Mouse (Mus musculus): ENCODE results near the gene Slc25a16. TPM values are rescaled to one million over a fixed set of nuclear protein-coding genes. Genes with fewer than 3 reads are reported as not detected.

Gene Slc25a16
- polyA plus RNA-seq, 1 experiment from 2014 or later: 9.6 TPM

GRCm38 (mm10) chr10:62885969-62886798 is 34.2 kb upstream of the Slc25a16 start:
- no peaks in the 10 kb centered on the region for H3K9me3 ChIP-seq (ENCODE audit: control insufficient read depth, low read length)
- peak overlapping the region; percentile 68 for H3K9ac ChIP-seq (ENCODE audit: low read length)
- H3K27me3 ChIP-seq (ENCODE audit: control insufficient read depth, insufficient read depth, low read length): peaks cover 2% of the 10 kb centered on the region; the same call in 1 of the 2 replicates
- under 1% methylated on average over 38 of the region's 38 CpGs for WGBS
- DNase-seq (ENCODE audit: low spot score, missing footprints) (peak; percentile 94), ATAC-seq (ENCODE audit: low FRiP score) (peak; percentile 15)
- peak overlapping the region; percentile 74 for H3K4me2 ChIP-seq
- no peaks in the 10 kb centered on the region for H3K36me3 ChIP-seq (ENCODE audit: control insufficient read depth, insufficient read depth, low read length)
- peak overlapping the region; percentile 60 for H3K4me3 ChIP-seq (ENCODE audit: low read depth, low read length)
- no peak overlapping the region for H3K27ac ChIP-seq (ENCODE audit: low read depth, low read length)
- peaks cover 5% of the 10 kb centered on the region; the same call in 1 of the 2 replicates for H3K4me1 ChIP-seq (ENCODE audit: control insufficient read depth, insufficient read depth, low read length)

- H3K4me2 ChIP-seq: peak overlapping the region; percentile 74
- peaks cover 2% of the 10 kb centered on the region; the same call in 1 of the 2 replicates for H3K27me3 ChIP-seq (ENCODE audit: control insufficient read depth, insufficient read depth, low read length)
- H3K36me3 ChIP-seq (ENCODE audit: control insufficient read depth, insufficient read depth, low read length): no peaks in the 10 kb centered on the region
- under 1% methylated on average over 55 of the region's 56 CpGs for WGBS
- H3K9ac ChIP-seq (ENCODE audit: low read length): peak overlapping the region; percentile 68
- peaks cover 5% of the 10 kb centered on the region; the same call in 1 of the 2 replicates for H3K4me1 ChIP-seq (ENCODE audit: control insufficient read depth, insufficient read depth, low read length)
- H3K4me3 ChIP-seq (ENCODE audit: low read depth, low read length): peak overlapping the region; percentile 60
- H3K27ac ChIP-seq (ENCODE audit: low read depth, low read length): no peak overlapping the region
- DNase-seq (ENCODE audit: low spot score, missing footprints) (peak; percentile 100), ATAC-seq (ENCODE audit: low FRiP score) (peak; percentile 84)
- no peaks in the 10 kb centered on the region for H3K9me3 ChIP-seq (ENCODE audit: control insufficient read depth, low read length)
Observed at GRCm38 (mm10) chr10:62886799-62887591, 33.4 kb upstream of the Slc25a16 start.

- Histone ChIP-seq H3K9ac (ENCODE audit: low read length) (no peak overlapping the region), H3K4me1 (ENCODE audit: control insufficient read depth, insufficient read depth, low read length) (no peaks in the 10 kb centered on the region), H3K27me3 (ENCODE audit: control insufficient read depth, insufficient read depth, low read length) (no peaks in the 10 kb centered on the region), H3K27ac (ENCODE audit: low read depth, low read length) (no peak overlapping the region), H3K36me3 (ENCODE audit: control insufficient read depth, insufficient read depth, low read length) (no peaks in the 10 kb centered on the region), H3K4me3 (ENCODE audit: low read depth, low read length) (no peak overlapping the region), H3K4me2 (no peak overlapping the region), H3K9me3 (ENCODE audit: control insufficient read depth, low read length) (no peaks in the 10 kb centered on the region)
- ATAC-seq (ENCODE audit: low FRiP score) (no peak), DNase-seq (ENCODE audit: low spot score, missing footprints) (no peak)
- WGBS: 89% methylated on average over 3 of the region's 3 CpGs
Observed at GRCm38 (mm10) chr10:62891025-62891424, 29.4 kb upstream of the Slc25a16 start.

- Histone ChIP-seq H3K27me3 (ENCODE audit: control insufficient read depth, insufficient read depth, low read length) (no peaks in the 10 kb centered on the region), H3K27ac (ENCODE audit: low read depth, low read length) (no peak overlapping the region), H3K9me3 (ENCODE audit: control insufficient read depth, low read length) (no peaks in the 10 kb centered on the region), H3K4me3 (ENCODE audit: low read depth, low read length) (no peak overlapping the region), H3K4me2 (no peak overlapping the region), H3K9ac (ENCODE audit: low read length) (no peak overlapping the region), H3K4me1 (ENCODE audit: control insufficient read depth, insufficient read depth, low read length) (no peaks in the 10 kb centered on the region), H3K36me3 (ENCODE audit: control insufficient read depth, insufficient read depth, low read length) (no peaks in the 10 kb centered on the region)
- 24% methylated on average over 4 of the region's 4 CpGs for WGBS
- no peak for DNase-seq (ENCODE audit: low spot score, missing footprints)
- ATAC-seq (ENCODE audit: low FRiP score): no peak
Observed at GRCm38 (mm10) chr10:62892549-62893232, 27.7 kb upstream of the Slc25a16 start.

- H3K27ac ChIP-seq (ENCODE audit: low read depth, low read length): no peak overlapping the region
- no peaks in the 10 kb centered on the region for H3K27me3 ChIP-seq (ENCODE audit: control insufficient read depth, insufficient read depth, low read length)
- no peaks in the 10 kb centered on the region for H3K9me3 ChIP-seq (ENCODE audit: control insufficient read depth, low read length)
- no peak overlapping the region for H3K9ac ChIP-seq (ENCODE audit: low read length)
- no peak overlapping the region for H3K4me2 ChIP-seq
- no peak for ATAC-seq (ENCODE audit: low FRiP score)
- H3K4me1 ChIP-seq (ENCODE audit: control insufficient read depth, insufficient read depth, low read length): no peaks in the 10 kb centered on the region
- no peaks in the 10 kb centered on the region for H3K36me3 ChIP-seq (ENCODE audit: control insufficient read depth, insufficient read depth, low read length)
- 71% methylated on average over 6 of the region's 6 CpGs for WGBS
- H3K4me3 ChIP-seq (ENCODE audit: low read depth, low read length): no peak overlapping the region
- DNase-seq (ENCODE audit: low spot score, missing footprints): no peak
Observed at GRCm38 (mm10) chr10:62893356-62893884, 27.0 kb upstream of the Slc25a16 start.

GRCm38 (mm10) chr10:62894447-62894846 is 26.0 kb upstream of the Slc25a16 start:
- no peaks in the 10 kb centered on the region for H3K27me3 ChIP-seq (ENCODE audit: control insufficient read depth, insufficient read depth, low read length)

GRCm38 (mm10) chr10:62895386-62895785 is 25.0 kb upstream of the Slc25a16 start:
- Histone ChIP-seq H3K4me2 (no peak overlapping the region), H3K27ac (ENCODE audit: low read depth, low read length) (no peak overlapping the region), H3K36me3 (ENCODE audit: control insufficient read depth, insufficient read depth, low read length) (no peaks in the 10 kb centered on the region), H3K4me1 (ENCODE audit: control insufficient read depth, insufficient read depth, low read length) (no peaks in the 10 kb centered on the region), H3K27me3 (ENCODE audit: control insufficient read depth, insufficient read depth, low read length) (no peaks in the 10 kb centered on the region), H3K9me3 (ENCODE audit: control insufficient read depth, low read length) (no peaks in the 10 kb centered on the region), H3K9ac (ENCODE audit: low read length) (no peak overlapping the region), H3K4me3 (ENCODE audit: low read depth, low read length) (no peak overlapping the region)
- WGBS: 80% methylated on average over 6 of the region's 6 CpGs
- DNase-seq (ENCODE audit: low spot score, missing footprints): no peak
- ATAC-seq (ENCODE audit: low FRiP score): no peak

More at GRCm38 (mm10) chr10:62894447-62894846, 26.0 kb upstream of the Slc25a16 start:
- WGBS: 74% methylated on average over 3 of the region's 3 CpGs
- DNase-seq (ENCODE audit: low spot score, missing footprints) (no peak), ATAC-seq (ENCODE audit: low FRiP score) (no peak)
- Histone ChIP-seq H3K27ac (ENCODE audit: low read depth, low read length) (no peak overlapping the region), H3K4me1 (ENCODE audit: control insufficient read depth, insufficient read depth, low read length) (no peaks in the 10 kb centered on the region), H3K9ac (ENCODE audit: low read length) (no peak overlapping the region), H3K4me3 (ENCODE audit: low read depth, low read length) (no peak overlapping the region), H3K4me2 (no peak overlapping the region), H3K9me3 (ENCODE audit: control insufficient read depth, low read length) (no peaks in the 10 kb centered on the region), H3K36me3 (ENCODE audit: control insufficient read depth, insufficient read depth, low read length) (no peaks in the 10 kb centered on the region)

GRCm38 (mm10) chr10:62896035-62896434 is 24.4 kb upstream of the Slc25a16 start:
- H3K36me3 ChIP-seq (ENCODE audit: control insufficient read depth, insufficient read depth, low read length): no peaks in the 10 kb centered on the region
- no peak overlapping the region for H3K4me3 ChIP-seq (ENCODE audit: low read depth, low read length)
- WGBS: 72% methylated on average over 4 of the region's 4 CpGs
- DNase-seq (ENCODE audit: low spot score, missing footprints) (no peak), ATAC-seq (ENCODE audit: low FRiP score) (no peak)
- H3K4me2 ChIP-seq: no peak overlapping the region
- no peak overlapping the region for H3K9ac ChIP-seq (ENCODE audit: low read length)
- no peak overlapping the region for H3K27ac ChIP-seq (ENCODE audit: low read depth, low read length)
- H3K4me1 ChIP-seq (ENCODE audit: control insufficient read depth, insufficient read depth, low read length): no peaks in the 10 kb centered on the region
- no peaks in the 10 kb centered on the region for H3K27me3 ChIP-seq (ENCODE audit: control insufficient read depth, insufficient read depth, low read length)
- H3K9me3 ChIP-seq (ENCODE audit: control insufficient read depth, low read length): no peaks in the 10 kb centered on the region

Data from midbrain, embryonic 11.5 days (tissue).